Mouse (Mus musculus) lung, embryonic 14.5 days (tissue): ENCODE measurements around the gene Ccdc6. TPM values are rescaled to one million over a fixed set of nuclear protein-coding genes. Genes with fewer than 3 reads are reported as not detected.

Source experiments
- ATAC-seq: fragments of 200-750 bp; cut with Nextera tagmentation; 2 replicates; pipeline ENCODE4 v1.8.0; 2017; ENCODE audit warnings: mild to moderate bottlenecking, moderate TSS enrichment, moderate library complexity; ENCODE audit not compliant: insufficient read depth
- DNase-seq: peaks from one replicate; pipeline ENCODE4 v3.0.0-alpha.2; 2015
- H3K27ac ChIP-seq: fragments of 300-500 bp; sonication (generic); 2 replicates; pipeline ENCODE4 v1.5.1; 2014; ENCODE audit warnings: low read depth, mild to moderate bottlenecking, moderate library complexity
- H3K27me3 ChIP-seq: fragments of 300-500 bp; sonication (generic); 2 replicates; pipeline ENCODE4 v1.6.1; 2014; ENCODE audit warnings: low read length, control low read depth; ENCODE audit not compliant: insufficient read depth
- H3K36me3 ChIP-seq: fragments of 300-500 bp; sonication (generic); 2 replicates; pipeline ENCODE4 v1.6.1; 2014; ENCODE audit warnings: control low read depth; ENCODE audit not compliant: insufficient read depth
- H3K4me1 ChIP-seq: fragments of 300-500 bp; sonication (generic); 2 replicates; pipeline ENCODE4 v1.6.1; 2014; ENCODE audit warnings: antibody characterized with exemption, control low read depth; ENCODE audit not compliant: insufficient read depth
- H3K4me2 ChIP-seq: fragments of 300-500 bp; sonication (generic); 2 replicates; pipeline ENCODE4 v1.6.1; 2014; ENCODE audit warnings: mild to moderate bottlenecking
- H3K4me3 ChIP-seq: fragments of 300-500 bp; sonication (generic); 2 replicates; pipeline ENCODE4 v1.5.1; 2014; ENCODE audit warnings: low read depth, low read length
- H3K9ac ChIP-seq: fragments of 300-500 bp; sonication (generic); 2 replicates; pipeline ENCODE4 v1.6.1; 2014
- H3K9me3 ChIP-seq: fragments of 300-500 bp; sonication (generic); 2 replicates; pipeline ENCODE4 v1.6.1; 2016; ENCODE audit warnings: low read depth, low read length, control low read depth
- CTCF ChIP-seq: IDR thresholded peaks from 2 replicates; pipeline ENCODE4 v1.5.1; 2016; ENCODE audit warnings: antibody characterized with exemption, low read depth
- WGBS: fragments of 180-500 bp; shearing (Covaris S2); extraction: QIAGEN DNeasy Blood & Tissue Kit; methylation state at CpG from one replicate; pipeline ENCODE4 v1.1.7; 2014; 5-methylcytosine and 5-hydroxymethylcytosine counted together
- polyA plus RNA-seq: library from polyadenylated mRNA; unstranded; fragments of >200 nt; fragmentation: Nextera tagmentation; extraction: Ambion mirVana; gene quantifications from 2 replicates; pipeline ENCODE4 v1.2.1, GENCODE M21; 2014

Gene Ccdc6
- polyA plus RNA-seq, 1 experiment from 2014 or later: 21.9 TPM

- Histone ChIP-seq H3K36me3 (no peaks in the 10 kb centered on the region), H3K4me1 (peaks cover 16% of the 10 kb centered on the region), H3K27me3 (no peaks in the 10 kb centered on the region), H3K4me3 (no peak overlapping the region), H3K27ac (peak overlapping the region; percentile 12), H3K4me2 (no peak overlapping the region), H3K9ac (no peak overlapping the region), H3K9me3 (no peaks in the 10 kb centered on the region)
- peak; percentile 56 for DNase-seq
- WGBS: 52% methylated on average over 17 of the region's 17 CpGs
- ATAC-seq: peak; percentile 38; the same call in 1 of the 2 replicates
- TF ChIP-seq CTCF: no peak
These were observed 23.9 kb downstream of the Ccdc6 start for GRCm38 (mm10) chr10:70120671-70121405.

- Histone ChIP-seq H3K4me3 (no peak overlapping the region), H3K4me1 (peaks cover 16% of the 10 kb centered on the region), H3K4me2 (no peak overlapping the region), H3K36me3 (no peaks in the 10 kb centered on the region), H3K9me3 (no peaks in the 10 kb centered on the region), H3K27me3 (no peaks in the 10 kb centered on the region), H3K27ac (peak overlapping the region; percentile 12; the same call in 1 of the 2 replicates), H3K9ac (no peak overlapping the region)
- WGBS: 61% methylated on average over 8 of the region's 8 CpGs
- ATAC-seq (no peak), DNase-seq (no peak)
- no peak for TF ChIP-seq CTCF
These were observed 24.4 kb downstream of the Ccdc6 start for GRCm38 (mm10) chr10:70121406-70121695.

GRCm38 (mm10) chr10:70123454-70123853 lies 26.5 kb downstream of the Ccdc6 start:
- ATAC-seq: no peak
- no peaks in the 10 kb centered on the region for H3K27me3 ChIP-seq
- peaks cover 16% of the 10 kb centered on the region for H3K4me1 ChIP-seq
- no peak for DNase-seq
- H3K27ac ChIP-seq: no peak overlapping the region
- no peak overlapping the region for H3K4me3 ChIP-seq
- no peak for TF ChIP-seq CTCF
- WGBS: 99% methylated on average over 2 of the region's 2 CpGs
- H3K4me2 ChIP-seq: no peak overlapping the region
- no peak overlapping the region for H3K9ac ChIP-seq
- H3K9me3 ChIP-seq: no peaks in the 10 kb centered on the region
- H3K36me3 ChIP-seq: no peaks in the 10 kb centered on the region

DNA sequence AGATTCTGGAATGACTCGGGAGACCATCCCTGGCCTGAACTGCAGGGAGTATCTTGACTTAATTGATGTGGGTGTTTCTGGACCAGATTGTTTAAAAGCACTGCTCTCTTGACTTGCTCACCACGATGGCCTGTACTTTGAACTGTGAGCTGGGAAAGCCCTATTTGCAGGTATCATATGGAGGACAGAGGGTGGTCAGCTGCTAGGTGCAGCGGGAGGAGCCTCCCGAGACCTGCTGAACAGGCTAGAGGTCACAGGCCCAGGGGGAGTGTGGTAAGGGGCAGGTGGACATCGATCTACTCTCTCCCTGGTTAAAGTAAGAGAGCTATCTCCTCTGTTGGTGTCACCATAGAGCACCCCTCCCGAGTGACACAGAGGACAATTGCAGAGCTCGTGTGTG lies 28.6 kb downstream of the Ccdc6 start:
- Histone ChIP-seq H3K4me1 (peaks cover 5% of the 10 kb centered on the region), H3K27ac (no peak overlapping the region), H3K36me3 (no peaks in the 10 kb centered on the region), H3K4me2 (no peak overlapping the region), H3K27me3 (no peaks in the 10 kb centered on the region), H3K4me3 (no peak overlapping the region), H3K9me3 (no peaks in the 10 kb centered on the region), H3K9ac (no peak overlapping the region)
- ATAC-seq: no peak
- WGBS: 62% methylated on average over 7 of the region's 7 CpGs
- no peak for TF ChIP-seq CTCF
- no peak for DNase-seq

GRCm38 (mm10) chr10:70127273-70127672 lies 30.4 kb downstream of the Ccdc6 start:
- H3K27ac ChIP-seq: no peak overlapping the region

GRCm38 (mm10) chr10:70128408-70128807 lies 31.5 kb downstream of the Ccdc6 start:
- Histone ChIP-seq H3K9ac (no peak overlapping the region), H3K9me3 (no peaks in the 10 kb centered on the region), H3K36me3 (no peaks in the 10 kb centered on the region), H3K27ac (no peak overlapping the region), H3K4me2 (no peak overlapping the region), H3K4me3 (no peak overlapping the region), H3K4me1 (peaks cover 16% of the 10 kb centered on the region), H3K27me3 (no peaks in the 10 kb centered on the region)
- ATAC-seq (no peak), DNase-seq (no peak)
- WGBS: 84% methylated on average over 8 of the region's 8 CpGs
- no peak for TF ChIP-seq CTCF

More at GRCm38 (mm10) chr10:70127273-70127672, 30.4 kb downstream of the Ccdc6 start:
- WGBS: 60% methylated on average over 8 of the region's 8 CpGs
- Histone ChIP-seq H3K4me2 (no peak overlapping the region), H3K9me3 (no peaks in the 10 kb centered on the region), H3K27me3 (no peaks in the 10 kb centered on the region), H3K9ac (no peak overlapping the region), H3K4me1 (peaks cover 5% of the 10 kb centered on the region; the same call in 1 of the 2 replicates), H3K36me3 (no peaks in the 10 kb centered on the region), H3K4me3 (no peak overlapping the region)
- no peak for DNase-seq
- TF ChIP-seq CTCF: no peak
- ATAC-seq: no peak

GRCm38 (mm10) chr10:70132087-70132560 lies 35.2 kb downstream of the Ccdc6 start:
- TF ChIP-seq CTCF: no peak
- peak; percentile 33 for DNase-seq
- peaks cover 19% of the 10 kb centered on the region for H3K4me1 ChIP-seq
- H3K4me2 ChIP-seq: no peak overlapping the region
- H3K27ac ChIP-seq: no peak overlapping the region
- H3K27me3 ChIP-seq: no peaks in the 10 kb centered on the region
- peak; percentile 52; the same call in 1 of the 2 replicates for ATAC-seq
- H3K9ac ChIP-seq: no peak overlapping the region
- no peaks in the 10 kb centered on the region for H3K36me3 ChIP-seq
- H3K4me3 ChIP-seq: no peak overlapping the region
- H3K9me3 ChIP-seq: no peaks in the 10 kb centered on the region
- 24% methylated on average over 5 of the region's 5 CpGs for WGBS
